Mouse (Mus musculus) ES-E14 (cell line): ENCODE data around the gene Phospho1.

Experiments
- ZC3H11A ChIP-seq: IDR thresholded peaks from 2 replicates; pipeline ENCODE4 v1.6.1; 2012; ENCODE audit warnings: low read depth, mild to moderate bottlenecking, inconsistent platforms, low read length, borderline replicate concordance
- ZNF384 ChIP-seq: IDR thresholded peaks from 2 replicates; pipeline ENCODE4 v1.6.1; 2012; ENCODE audit warnings: low read depth, low read length, inconsistent platforms

DNA sequence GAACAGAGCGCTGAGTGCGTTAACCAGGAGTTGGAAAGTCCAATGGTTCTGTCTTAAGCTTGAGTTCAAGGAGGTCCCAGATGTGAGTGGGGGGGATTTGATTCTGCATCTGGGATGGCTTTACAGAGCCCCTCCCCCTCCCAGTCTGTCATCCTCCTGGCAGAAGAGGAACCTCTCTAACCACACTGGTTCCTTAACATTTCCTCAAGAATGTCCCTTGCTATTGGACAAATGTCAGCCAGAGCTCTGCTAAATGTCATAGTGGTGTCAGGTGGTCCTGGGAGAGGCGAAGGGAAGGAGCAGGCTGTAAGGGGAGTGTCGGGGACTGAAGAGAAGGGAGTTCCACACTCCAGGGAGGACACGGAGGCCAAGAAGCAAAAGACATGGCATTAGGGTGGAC, 18.7 kb downstream of the Phospho1 start:
- no peak for TF ChIP-seq ZNF384
- TF ChIP-seq ZC3H11A: no peak
